Mouse (Mus musculus) E14TG2a.4 (cell line): Measurements from ENCODE around the gene Ighmbp2.

Experiments used
- CTCF ChIP-seq: conservative IDR thresholded peaks from 2 replicates; pipeline ENCODE4 v1.5.1; 2014; ENCODE audit warnings: low read length
- NANOG ChIP-seq: IDR thresholded peaks from 2 replicates; pipeline ENCODE4 v1.6.1; 2014; ENCODE audit warnings: borderline replicate concordance, low read length, mixed read lengths
- POU5F1 ChIP-seq: IDR thresholded peaks from 2 replicates; pipeline ENCODE4 v1.6.1; 2014; ENCODE audit warnings: low read length, borderline replicate concordance

DNA sequence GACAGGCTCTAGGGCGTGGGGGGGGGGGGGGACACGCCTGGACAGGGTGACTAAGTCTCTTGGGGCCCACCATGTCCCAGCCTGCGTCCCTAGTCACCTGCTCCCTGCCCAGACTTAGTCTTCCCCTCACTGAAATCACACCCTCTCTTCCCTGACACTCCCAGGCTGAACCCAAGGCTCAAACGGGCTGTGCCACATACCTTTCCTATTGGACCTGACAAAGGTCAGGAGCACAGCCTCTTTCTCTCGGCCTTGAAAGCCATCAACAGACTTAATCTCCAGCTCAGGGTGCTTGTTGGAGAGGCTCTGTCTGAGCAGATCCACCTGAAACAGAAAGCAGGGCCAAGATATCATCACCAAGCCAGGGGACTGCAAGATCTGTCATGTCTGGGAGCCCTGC, 16.7 kb downstream of the Ighmbp2 start:
- TF ChIP-seq CTCF: no peak
- TF ChIP-seq NANOG: no peak
- no peak for TF ChIP-seq POU5F1
